Mouse (Mus musculus) CD8-positive naive resting alpha-beta T cell, adult 2 months (primary cell): Measurements from ENCODE around the gene Dusp1.
A peak's percentile ranks its signal among the peaks of the same experiment; 100 is the strongest.

ENCODE experiments used
- DNase-seq, 2 experiments: peaks; one replicate each; pipeline ENCODE4 v3.0.0; 2022; ENCODE audit warnings: low read depth in 2 of 2, low spot score in 2 of 2

Dusp1 gene

GRCm38 (mm10) chr17:26561651-26562181 is at the start of gene Dusp1:
Gene Dusp1, minus strand, starts transcription at chr17:26562128.
- peak in 1 of 2 experiments; percentile 1 for DNase-seq

GRCm38 (mm10) chr17:26611328-26611727 is 49.4 kb upstream of the Dusp1 start:
- DNase-seq, result no peak

DNA sequence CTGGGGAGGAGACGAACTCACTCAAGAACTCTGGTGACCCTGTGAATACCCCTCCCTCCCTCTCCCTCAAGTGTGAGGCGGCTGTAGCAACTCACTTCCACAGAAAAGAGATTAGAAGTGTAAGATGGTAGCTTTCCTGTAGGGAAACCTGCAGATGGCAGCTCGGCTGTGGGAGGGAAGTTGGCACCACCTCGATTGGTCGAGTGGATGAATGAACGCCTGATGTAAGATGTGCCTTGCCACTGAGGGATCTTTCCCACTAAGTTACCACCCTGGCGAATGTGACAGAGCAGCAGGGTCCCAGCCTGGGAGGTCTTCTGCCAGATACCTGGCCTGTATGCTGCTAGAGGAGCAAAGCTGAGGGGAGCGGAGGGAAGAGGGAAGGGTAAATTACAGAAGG is 47.9 kb upstream of the Dusp1 start:
- DNase-seq, result no peak

- no peak for DNase-seq
Measured at GRCm38 (mm10) chr17:26608877-26609276, 46.9 kb upstream of the Dusp1 start.

GRCm38 (mm10) chr17:26608348-26608747 is 46.4 kb upstream of the Dusp1 start:
- no peak for DNase-seq

GRCm38 (mm10) chr17:26606516-26606915 is 44.6 kb upstream of the Dusp1 start:
- no peak for DNase-seq

DNA sequence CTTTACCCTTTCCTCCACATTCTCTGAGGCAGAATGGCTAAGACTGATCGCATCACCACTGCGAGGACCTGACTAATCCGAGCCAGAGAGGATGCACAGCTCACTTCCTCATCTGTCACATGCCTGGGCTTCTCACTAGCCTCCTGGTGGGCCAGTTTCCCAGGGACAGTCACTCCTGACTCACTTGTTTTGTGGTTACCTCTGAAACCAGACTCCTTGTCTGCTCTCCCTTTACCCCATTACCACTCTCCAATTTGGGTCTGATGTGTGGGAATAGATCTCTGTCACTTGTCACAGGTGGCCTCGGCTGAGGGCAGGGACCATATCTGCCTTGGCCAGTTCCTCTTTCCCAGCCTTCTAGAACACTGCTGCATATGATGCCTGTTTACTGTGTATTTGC is 43.7 kb upstream of the Dusp1 start:
- no peak for DNase-seq

DNA sequence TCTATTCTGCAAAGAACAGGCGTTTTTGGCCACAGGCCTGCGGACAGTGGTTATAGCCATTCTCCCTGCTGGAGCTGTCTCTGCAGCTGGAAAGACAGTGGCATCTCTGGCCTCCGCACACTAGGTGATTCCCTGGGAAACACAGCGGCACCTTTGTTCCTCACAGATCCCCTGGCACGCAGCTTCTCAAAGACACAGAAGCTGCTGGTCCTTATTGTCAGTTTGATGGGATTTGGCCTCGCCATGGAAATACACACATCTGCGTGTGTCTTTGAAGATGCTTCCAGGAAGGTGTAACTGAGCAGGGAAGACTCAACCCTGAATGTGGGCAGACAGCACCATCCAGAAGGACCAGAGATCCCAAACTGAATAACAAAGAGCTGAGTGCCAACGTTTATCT is 41.4 kb upstream of the Dusp1 start:
- DNase-seq, result no peak

DNA sequence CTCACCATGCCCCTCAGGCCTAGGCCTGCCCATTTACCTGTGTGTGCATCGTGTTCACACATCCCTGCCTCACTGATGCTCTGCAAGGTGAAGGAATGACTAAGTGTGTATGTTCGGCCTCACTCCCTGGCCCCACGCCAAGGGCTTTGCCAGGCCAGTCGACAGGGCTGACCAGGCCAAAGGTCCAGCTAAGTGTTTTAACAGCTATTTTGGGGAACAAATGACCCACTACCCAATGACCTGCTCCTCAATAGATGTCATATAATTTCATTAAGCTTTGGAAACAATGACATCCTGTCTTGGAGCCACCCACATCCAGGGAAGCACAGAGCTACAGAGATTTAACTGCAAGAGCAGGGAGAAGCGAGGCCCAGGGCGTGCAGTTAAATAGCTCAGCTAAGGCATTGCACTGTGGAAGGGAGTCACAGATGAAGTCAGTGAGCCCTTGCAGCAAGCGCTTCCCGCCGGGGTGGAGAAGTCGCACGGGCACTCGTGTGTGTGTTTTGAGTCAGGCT is 40.5 kb upstream of the Dusp1 start:
- DNase-seq, result no peak

- no peak for DNase-seq
Measured at GRCm38 (mm10) chr17:26601926-26602325, 40.0 kb upstream of the Dusp1 start.

GRCm38 (mm10) chr17:26601514-26601913 is 39.6 kb upstream of the Dusp1 start:
- no peak for DNase-seq

DNA sequence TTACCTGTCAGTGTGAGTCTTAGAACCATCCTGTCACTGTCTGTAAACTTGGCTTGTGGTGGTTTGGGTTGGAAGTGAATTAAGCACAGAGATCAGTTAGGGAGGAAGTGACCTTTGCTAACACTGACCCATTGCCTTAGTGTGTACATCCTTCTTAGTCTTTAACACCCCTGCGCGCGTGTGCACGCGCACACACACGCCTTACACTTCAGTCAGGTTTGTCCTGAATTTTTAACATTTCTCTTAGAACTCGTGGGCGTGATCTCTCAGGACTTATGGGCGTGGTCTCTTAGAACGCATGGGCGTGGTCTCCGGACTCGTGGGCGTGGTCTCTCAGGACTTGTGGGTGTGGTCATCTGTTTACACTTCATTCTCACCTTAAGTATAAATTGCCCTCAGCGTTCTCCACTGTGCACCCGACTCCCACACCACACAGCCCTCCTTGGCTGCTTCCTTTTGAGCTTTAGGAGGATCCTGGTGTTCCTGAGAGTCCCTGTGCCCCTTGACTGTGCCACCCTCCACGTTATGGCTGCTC is 39.1 kb upstream of the Dusp1 start:
- no peak for DNase-seq

DNA sequence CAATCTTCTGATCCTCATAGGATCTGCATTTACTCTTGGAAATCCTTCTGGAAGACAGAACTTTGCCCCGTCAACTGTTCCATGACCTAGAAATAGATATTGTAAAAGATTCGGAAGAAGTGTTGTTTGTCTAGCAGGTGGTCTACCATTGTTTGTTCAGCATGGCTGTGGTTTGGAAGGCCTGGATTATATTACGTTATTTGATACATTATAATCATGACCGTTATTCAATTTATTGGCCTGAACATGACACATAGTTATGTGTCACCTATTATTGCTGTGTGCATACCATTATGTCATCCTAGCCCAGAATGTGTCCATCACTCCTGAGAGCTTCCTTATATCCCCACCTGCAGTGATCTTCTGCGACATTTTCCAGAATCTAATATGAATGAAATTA is 36.9 kb upstream of the Dusp1 start:
- no peak for DNase-seq

- no peak for DNase-seq
Measured at GRCm38 (mm10) chr17:26596856-26597481, 35.0 kb upstream of the Dusp1 start.

DNA sequence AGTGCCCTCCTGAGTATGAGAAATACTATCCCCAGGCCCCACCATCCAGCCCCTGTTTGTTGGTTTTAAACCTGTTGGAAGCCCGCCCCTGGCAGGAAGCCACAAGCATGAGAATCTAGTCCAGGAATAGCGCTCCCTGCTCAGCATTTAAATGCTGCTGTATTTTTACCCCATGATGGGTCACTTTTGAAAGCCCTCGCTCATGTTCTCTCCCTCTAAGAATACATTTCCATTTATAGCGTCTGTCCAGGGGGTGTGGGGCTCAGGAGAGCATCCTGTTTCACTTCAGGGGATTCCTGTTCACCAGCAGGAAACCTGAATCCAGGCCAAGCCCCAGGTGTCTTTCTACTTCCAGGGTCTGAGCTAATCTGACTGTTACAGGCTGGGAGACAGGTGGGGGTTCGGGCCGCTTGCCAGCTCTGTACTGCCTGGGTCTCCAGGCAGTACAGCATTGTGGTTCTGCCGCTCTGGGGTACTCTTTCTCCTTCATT is 34.3 kb upstream of the Dusp1 start:
- DNase-seq, result no peak

GRCm38 (mm10) chr17:26595448-26596167 is 33.7 kb upstream of the Dusp1 start:
- DNase-seq, result no peak

DNA sequence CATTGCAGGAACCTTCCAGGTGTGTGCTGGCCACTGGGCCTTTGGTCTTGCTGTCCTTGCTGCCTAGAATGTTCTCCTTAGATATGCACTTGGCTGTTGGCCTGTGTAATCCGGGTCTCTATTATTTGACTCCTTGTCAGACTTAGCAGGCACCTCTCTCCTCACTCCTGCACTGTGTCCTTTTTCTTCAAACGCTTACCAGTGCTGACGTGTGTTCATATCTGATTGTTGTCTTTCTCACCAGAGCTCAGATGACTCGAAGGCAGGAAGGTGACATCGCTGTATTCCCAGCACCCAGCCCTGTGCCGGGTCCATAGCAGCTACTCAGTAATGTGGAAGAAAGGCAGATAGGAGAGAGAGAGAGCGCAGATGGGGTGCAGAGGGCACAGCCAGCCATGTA is 33.0 kb upstream of the Dusp1 start:
- no peak for DNase-seq

DNA sequence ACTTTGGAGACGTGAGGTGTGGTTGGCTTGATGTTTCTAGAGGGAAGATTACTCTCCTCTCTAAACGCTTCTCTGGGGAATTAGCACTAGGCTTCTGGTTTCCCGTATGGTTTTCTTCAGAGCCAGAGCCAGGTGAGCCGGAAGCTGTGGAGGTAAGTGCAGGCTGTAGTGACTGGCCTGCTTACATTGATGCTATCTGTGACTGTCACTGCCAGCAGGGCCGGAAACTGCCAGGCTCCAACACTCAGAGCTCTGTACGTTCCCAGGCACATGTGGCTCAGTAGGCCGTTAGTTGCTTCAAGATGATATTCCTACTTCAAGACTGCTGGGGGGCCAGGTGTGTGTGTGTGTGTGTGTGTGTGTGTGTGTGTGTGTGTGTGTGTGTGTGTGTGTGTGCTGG is 32.2 kb upstream of the Dusp1 start:
- DNase-seq, result no peak

GRCm38 (mm10) chr17:26593199-26593598 is 31.3 kb upstream of the Dusp1 start:
- DNase-seq, result no peak

DNA sequence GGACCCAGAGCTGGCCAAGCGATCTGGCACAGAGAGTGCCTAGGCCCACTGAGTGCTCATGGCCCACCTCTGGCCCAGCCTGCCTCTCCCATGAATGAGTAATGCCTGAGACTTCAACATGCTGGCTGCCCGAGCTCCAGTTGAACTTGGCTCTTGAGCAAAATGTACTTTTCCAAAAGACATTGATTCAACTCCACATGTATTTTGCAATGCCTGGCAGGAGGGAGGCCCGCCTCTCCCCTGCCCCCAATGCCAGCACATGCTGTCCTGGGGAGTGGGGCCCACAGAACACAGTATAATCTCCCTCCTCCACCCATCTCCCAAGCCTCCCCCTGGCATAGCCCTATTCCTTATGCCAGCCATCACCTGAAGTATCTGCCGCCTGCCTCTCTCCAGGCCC is 30.6 kb upstream of the Dusp1 start:
- DNase-seq, result no peak

GRCm38 (mm10) chr17:26587961-26588487 is 26.1 kb upstream of the Dusp1 start:
- DNase-seq, result no peak
